Mouse (Mus musculus) G1E (cell line): ENCODE measurements at regions not wholly inside any gene's neighbourhood (a gene's known extent, or its start where the extent isn't known, plus 50 kb on each side); places are given as distances from the start of the nearest gene placed in this dataset.

Source experiments
- CTCF ChIP-seq: IDR thresholded peaks from 2 replicates; pipeline ENCODE4 v1.5.1; 2012; ENCODE audit warnings: low read depth, low read length, inconsistent platforms, mixed read lengths
- TAL1 ChIP-seq: conservative IDR thresholded peaks from 2 replicates; pipeline ENCODE4 v1.6.1; 2012; ENCODE audit warnings: low read depth, low read length, inconsistent platforms, mixed read lengths

GRCm38 (mm10) chr14:9460006-9460405 is 794.0 kb upstream of the 4930452B06Rik start:
- no peak for TF ChIP-seq CTCF
- TF ChIP-seq TAL1: no peak
